Mouse (Mus musculus) cortical plate, adult 2 months (tissue): ENCODE data around the gene Tfe3. TPM values are rescaled to one million over a fixed set of nuclear protein-coding genes. Genes with fewer than 3 reads are reported as not detected.
"Not testable (repeated sequence)": the region's sequence is repeated elsewhere in the genome, so short reads cannot be mapped to it uniquely, and the experiment has no call there.

Experiments used
- H3K27ac ChIP-seq: fragments of 200-500 bp; 2 replicates; pipeline ENCODE4 v1.5.1; 2012; ENCODE audit warnings: low read length, control low read depth, inconsistent platforms; ENCODE audit not compliant: insufficient read depth
- H3K4me1 ChIP-seq: fragments of 200-500 bp; 2 replicates; pipeline ENCODE4 v1.6.1; 2011; ENCODE audit warnings: low read length; ENCODE audit not compliant: control insufficient read depth, insufficient read depth
- H3K4me3 ChIP-seq: fragments of 200-500 bp; 2 replicates; pipeline ENCODE4 v1.5.1; 2011; ENCODE audit warnings: mild to moderate bottlenecking, low read length, control low read depth; ENCODE audit not compliant: insufficient read depth
- CTCF ChIP-seq: fragments of 200-500 bp; IDR thresholded peaks from 2 replicates; pipeline ENCODE4 v1.5.1; 2011; ENCODE audit warnings: mild to moderate bottlenecking, control low read depth, low read length; ENCODE audit not compliant: insufficient read depth; ENCODE audit errors: extremely low read depth
- POLR2A ChIP-seq: fragments of 200-500 bp; IDR thresholded peaks from 2 replicates; pipeline ENCODE4 v1.6.1; 2011; ENCODE audit warnings: mild to moderate bottlenecking, low read length, control low read depth; ENCODE audit not compliant: insufficient read depth; ENCODE audit errors: extremely low read depth
- polyA plus RNA-seq: library from polyadenylated mRNA; depleted of rRNA; stranded (reverse); fragments of >200 nt; gene quantifications from 2 replicates; pipeline ENCODE4 v1.2.3, GENCODE M21; 2012

Tfe3 gene
- polyA plus RNA-seq, 1 experiment, result 21.4 TPM

DNA sequence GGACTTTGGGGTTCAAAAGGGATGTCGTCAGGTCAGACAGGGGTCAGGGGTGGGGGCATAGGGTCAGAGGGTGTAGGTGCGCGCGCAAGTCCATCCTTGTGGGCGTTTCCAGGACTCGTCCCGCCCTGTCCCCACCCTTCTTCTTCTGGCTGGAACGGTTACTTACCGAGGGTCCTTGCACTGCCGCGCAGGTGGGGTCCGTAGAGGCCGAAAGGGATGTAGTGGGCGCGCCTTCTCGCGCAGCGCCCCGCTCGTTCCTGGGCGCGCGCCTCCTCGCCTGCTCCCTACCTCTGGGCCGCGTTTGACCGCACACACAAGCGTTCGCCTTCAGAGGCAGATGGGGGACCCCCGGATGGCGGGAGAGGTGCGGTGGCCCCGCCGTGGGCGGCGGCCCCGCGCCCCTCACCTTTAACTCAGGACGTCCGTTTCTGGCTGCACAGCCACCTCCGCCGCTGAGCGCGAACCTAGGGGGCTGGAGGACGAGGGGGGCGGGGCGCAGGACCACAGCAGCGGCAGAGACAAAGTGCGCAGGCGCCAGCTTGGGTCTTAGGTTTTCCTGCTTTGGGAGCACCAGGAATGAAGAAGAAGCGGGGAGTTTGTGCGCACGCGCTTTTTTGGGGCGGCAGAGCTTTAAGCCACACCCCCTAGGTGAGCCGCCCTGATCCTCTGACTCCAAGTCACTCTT is 11.8 kb upstream of the Tfe3 start, which contains the start of gene Ccdc120:
Gene Ccdc120, minus strand, starts transcription at position 474 of the 685 bp plus-strand sequence.
- TF ChIP-seq POLR2A (no peak), CTCF (no peak)
- H3K4me3 ChIP-seq, result peak within 1 kb of the TSS; percentile 79
- H3K27ac ChIP-seq, result no peak within 1 kb of the TSS
- peaks cover 2% of the 10 kb centered on the region; the same call in 1 of the 2 replicates for H3K4me1 ChIP-seq

DNA sequence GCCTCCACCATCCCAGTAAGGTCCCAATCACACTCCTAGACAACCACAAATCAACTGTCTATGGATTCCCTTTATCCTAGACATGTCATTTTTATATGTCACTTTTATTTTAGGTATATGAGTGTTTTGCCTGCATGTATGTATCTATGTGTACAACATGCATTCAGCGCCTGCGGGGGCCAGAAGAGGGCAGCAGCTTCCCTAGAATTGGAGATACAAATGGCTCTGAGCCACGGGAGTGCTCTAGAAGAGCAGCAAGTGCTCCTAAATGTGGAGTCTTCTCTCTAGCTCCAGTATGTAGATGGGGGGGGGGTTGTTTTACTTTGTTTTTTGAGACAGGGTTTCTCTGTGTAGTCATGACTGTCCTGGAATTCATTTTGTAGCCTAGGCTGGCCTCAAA is 8.7 kb upstream of the Tfe3 start:
- H3K4me1 ChIP-seq, H3K27ac ChIP-seq, H3K4me3 ChIP-seq: not testable (repeated sequence)

DNA sequence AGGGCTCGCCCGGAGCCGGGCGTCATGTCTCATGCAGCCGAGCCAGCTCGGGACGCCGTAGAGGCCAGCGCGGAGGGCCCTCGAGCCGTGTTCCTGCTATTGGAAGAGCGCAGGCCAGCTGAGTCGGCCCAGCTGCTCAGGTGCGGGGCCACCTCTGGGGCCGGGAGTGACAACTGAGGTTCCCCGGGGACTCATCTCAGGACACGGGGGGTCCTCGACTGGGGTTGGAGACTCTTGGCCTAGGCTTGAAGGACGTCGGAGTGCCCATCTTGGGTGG is 499 bp downstream of the Tfe3 start:
- TF ChIP-seq POLR2A (no peak), CTCF (no peak)
- peak overlapping the region; percentile 65 for H3K27ac ChIP-seq
- H3K4me1 ChIP-seq, result peaks cover 3% of the 10 kb centered on the region; the same call in 1 of the 2 replicates
- peak overlapping the region; percentile 63 for H3K4me3 ChIP-seq

- H3K27ac ChIP-seq, result peak overlapping the region; percentile 51
- H3K4me1 ChIP-seq, result peaks cover 3% of the 10 kb centered on the region; the same call in 1 of the 2 replicates
- TF ChIP-seq CTCF, result no peak
- no peak for TF ChIP-seq POLR2A
- peak overlapping the region; percentile 63 for H3K4me3 ChIP-seq
Measured at GRCm38 (mm10) chrX:7763631-7764393, 1.5 kb downstream of the Tfe3 start.

DNA sequence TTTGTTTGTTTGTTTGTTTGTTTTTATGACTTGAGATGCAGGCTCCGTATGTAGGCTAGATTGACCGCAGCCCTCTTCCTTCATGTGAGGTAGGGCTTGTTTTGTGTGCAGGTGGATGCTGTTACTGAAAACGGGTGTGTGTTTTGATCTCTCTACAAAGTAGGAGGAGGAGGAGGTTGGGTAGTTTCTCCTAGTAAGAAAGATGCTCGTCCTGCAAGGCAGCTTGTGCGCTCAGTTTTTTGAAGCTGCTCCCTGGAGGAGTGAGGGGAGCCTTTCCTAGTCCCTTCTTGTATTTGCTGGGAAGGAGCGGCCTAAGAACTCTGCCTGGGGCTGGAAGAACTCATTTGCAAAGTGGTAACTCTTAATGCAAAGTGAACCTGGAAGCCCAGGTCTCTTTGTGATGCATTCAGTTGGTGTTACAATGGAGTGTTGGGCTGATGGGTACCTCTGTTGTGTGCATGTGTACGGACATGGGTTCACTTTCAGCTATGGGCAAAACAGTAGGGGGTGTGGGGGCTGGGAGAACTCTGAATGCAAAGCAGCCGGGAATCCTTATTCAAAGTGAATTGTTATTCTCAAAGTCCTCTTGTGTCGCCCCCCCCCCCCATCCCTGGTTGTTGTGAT is 2.4 kb downstream of the Tfe3 start:
- H3K4me3 ChIP-seq, result peak overlapping the region; percentile 63
- no peak overlapping the region for H3K27ac ChIP-seq
- no peak for TF ChIP-seq CTCF
- no peak for TF ChIP-seq POLR2A
- H3K4me1 ChIP-seq, result peaks cover 3% of the 10 kb centered on the region; the same call in 1 of the 2 replicates

- peaks cover 3% of the 10 kb centered on the region; the same call in 1 of the 2 replicates for H3K4me1 ChIP-seq
Measured at GRCm38 (mm10) chrX:7765281-7765670, 2.9 kb downstream of the Tfe3 start.

DNA sequence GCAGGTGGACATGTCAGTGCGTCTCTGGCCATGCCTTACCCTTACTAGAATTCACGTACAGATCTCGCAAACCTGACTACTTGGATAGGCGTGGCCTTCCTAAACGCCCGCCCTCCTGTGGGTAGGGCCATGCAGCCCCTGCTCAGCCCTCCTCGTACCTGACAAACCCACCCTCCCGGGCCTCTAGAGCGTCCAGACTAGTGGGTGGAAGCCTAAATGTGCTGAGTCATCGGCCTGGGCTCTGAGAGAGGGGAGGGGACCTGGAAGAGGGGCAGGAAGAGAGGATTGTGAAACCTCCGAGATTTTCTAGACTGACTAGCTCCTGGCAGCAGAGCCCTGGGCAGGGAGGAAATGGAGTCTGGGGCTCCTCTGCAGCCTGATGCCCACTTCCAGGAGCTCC is 3.4 kb downstream of the Tfe3 start:
- Histone ChIP-seq H3K4me1 (peaks cover 3% of the 10 kb centered on the region; the same call in 1 of the 2 replicates), H3K4me3 (peak overlapping the region; percentile 63), H3K27ac (peak overlapping the region; percentile 37; the same call in 1 of the 2 replicates)
- TF ChIP-seq POLR2A (no peak), CTCF (no peak)

More at GRCm38 (mm10) chrX:7765281-7765670, 2.9 kb downstream of the Tfe3 start:
- H3K4me3 ChIP-seq, result peak overlapping the region; percentile 63
- H3K27ac ChIP-seq, result no peak overlapping the region
- TF ChIP-seq POLR2A, result no peak
- TF ChIP-seq CTCF, result no peak

DNA sequence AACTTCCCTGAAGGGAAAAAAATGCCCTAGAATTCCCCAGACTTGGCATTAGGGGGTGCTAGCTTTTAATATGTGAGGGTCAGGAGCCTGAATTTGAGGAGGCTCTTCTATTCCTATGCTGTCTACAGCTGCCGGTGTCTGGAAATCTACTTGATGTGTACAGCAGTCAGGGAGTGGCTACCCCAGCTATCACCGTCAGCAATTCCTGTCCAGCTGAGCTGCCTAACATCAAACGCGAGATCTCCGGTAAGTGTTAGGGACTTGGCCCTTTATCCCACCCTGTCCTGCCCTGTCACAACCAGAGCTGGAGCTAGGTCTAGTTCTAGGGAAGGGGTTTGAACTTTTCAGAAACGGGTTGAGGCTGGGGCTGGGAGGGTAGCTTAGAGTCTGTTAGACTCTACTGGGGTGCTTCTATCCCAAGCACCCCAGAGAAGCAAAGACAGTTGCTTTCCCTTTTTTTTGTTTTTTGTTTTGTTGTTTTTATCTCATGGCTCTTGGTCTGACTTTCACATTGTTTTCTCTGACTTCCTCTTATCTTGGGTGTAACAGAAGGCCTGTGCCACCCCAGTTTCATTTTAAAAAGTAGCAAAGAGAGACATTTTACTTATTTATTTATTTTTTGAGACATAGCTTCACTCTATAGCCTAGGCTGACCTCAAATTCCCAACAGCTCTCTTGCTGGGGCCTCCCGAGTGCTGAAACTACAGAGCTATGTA is 7.1 kb downstream of the Tfe3 start:
- no peak overlapping the region for H3K27ac ChIP-seq
- no peak overlapping the region for H3K4me3 ChIP-seq
- TF ChIP-seq POLR2A (no peak), CTCF (no peak)
- H3K4me1 ChIP-seq, result peaks cover 2% of the 10 kb centered on the region; the same call in 1 of the 2 replicates

- Histone ChIP-seq H3K27ac (no peak overlapping the region), H3K4me1 (no peaks in the 10 kb centered on the region), H3K4me3 (no peak overlapping the region)
- 0 out of 2 replicates have a peak, but pooled peaks have one; percentile 18 for TF ChIP-seq CTCF
- no peak for TF ChIP-seq POLR2A
Measured at GRCm38 (mm10) chrX:7772766-7773165, 10.4 kb downstream of the Tfe3 start.

DNA sequence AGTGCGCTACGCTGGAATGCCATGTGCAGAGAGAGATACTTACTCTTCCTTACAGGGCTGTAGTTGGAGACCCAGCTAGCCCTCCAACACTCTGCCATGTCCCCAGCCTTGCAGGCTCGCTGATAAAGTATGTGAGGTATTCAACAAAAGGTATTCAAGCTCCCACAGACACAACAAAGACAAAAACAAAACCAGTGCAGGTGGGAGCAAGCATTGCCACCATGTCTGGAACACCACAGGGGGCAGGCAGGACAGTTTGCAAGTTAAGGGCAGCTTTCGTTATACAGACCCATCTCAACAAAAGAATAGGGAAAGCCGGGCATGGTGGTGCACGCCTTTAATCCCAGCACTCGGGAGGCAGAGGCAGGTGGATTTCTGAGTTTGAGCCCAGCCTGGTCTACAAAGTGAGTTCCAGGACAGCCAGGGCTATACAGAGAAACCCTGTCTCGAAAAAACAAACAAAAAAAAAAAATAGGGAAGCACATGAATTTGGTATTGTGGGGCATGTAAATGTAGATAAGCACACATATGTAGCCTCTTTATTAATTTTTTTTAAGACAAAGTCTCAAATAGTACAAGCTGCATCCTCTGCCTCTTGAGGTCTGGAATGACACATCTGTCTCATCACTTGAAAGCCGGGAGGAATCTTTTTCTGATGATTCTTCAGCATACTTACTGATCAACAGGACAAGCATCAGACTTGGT is 13.3 kb downstream of the Tfe3 start:
- no peak for TF ChIP-seq POLR2A
- TF ChIP-seq CTCF, result no peak
- H3K4me1 ChIP-seq, result no peaks in the 10 kb centered on the region
- no peak overlapping the region for H3K4me3 ChIP-seq
- no peak overlapping the region for H3K27ac ChIP-seq
